Mouse (Mus musculus): ENCODE data around the gene Il11ra1. TPM values are rescaled to one million over a fixed set of nuclear protein-coding genes. Genes with fewer than 3 reads are reported as not detected.
"Not testable (repeated sequence)": the region's sequence is repeated elsewhere in the genome, so short reads cannot be mapped to it uniquely, and the experiment has no call there.

Il11ra1 gene
- polyA plus RNA-seq, 1 experiment from 2014 or later: 184 TPM

- Histone ChIP-seq H3K27ac (ENCODE audit: low read length) (no peak overlapping the region), H3K4me1 (ENCODE audit: insufficient read depth, low read length) (peaks cover 43% of the 10 kb centered on the region), H3K36me3 (ENCODE audit: insufficient read depth, low read length) (no peaks in the 10 kb centered on the region), H3K4me2 (replicated peaks; ENCODE audit: low read depth, low read length) (no peak overlapping the region), H3K9me3 (ENCODE audit: low read length) (no peaks in the 10 kb centered on the region), H3K27me3 (ENCODE audit: insufficient read depth, low read length) (no peaks in the 10 kb centered on the region), H3K9ac (replicated peaks; ENCODE audit: low read length) (no peak overlapping the region), H3K4me3 (ENCODE audit: low read length) (no peak overlapping the region)
- 90% methylated on average over 13 of the region's 13 CpGs for WGBS
- ATAC-seq (ENCODE audit: low FRiP score, low TSS enrichment): no peak
Measured at GRCm38 (mm10) chr4:41757321-41757720, 57.5 kb downstream of the Il11ra1 start.

DNA sequence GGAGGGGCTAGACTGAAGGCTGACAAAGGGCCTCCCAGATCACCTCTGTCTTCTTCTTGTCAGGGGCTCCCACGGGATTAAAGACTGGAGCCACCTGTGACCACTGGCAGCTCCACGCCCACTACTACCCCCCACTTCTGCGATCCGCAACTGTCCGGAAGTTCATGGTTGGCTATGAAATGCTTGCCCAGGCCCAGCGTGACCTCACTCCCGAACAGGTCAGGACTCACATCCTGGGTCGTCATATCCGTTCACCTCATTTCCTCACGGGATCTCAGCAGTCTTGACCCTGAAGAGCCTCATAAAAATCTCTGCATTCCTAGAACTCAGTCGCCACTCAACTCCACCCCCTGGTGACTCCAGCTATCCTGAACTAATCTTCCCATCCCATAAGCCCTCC lies 58.2 kb downstream of the Il11ra1 start:
- WGBS: 36% methylated on average over 11 of the region's 11 CpGs
- no peaks in the 10 kb centered on the region for H3K9me3 ChIP-seq (ENCODE audit: low read length)
- H3K36me3 ChIP-seq (ENCODE audit: insufficient read depth, low read length): no peaks in the 10 kb centered on the region
- no peaks in the 10 kb centered on the region for H3K27me3 ChIP-seq (ENCODE audit: insufficient read depth, low read length)
- no peak overlapping the region for H3K27ac ChIP-seq (ENCODE audit: low read length)
- H3K4me1 ChIP-seq (ENCODE audit: insufficient read depth, low read length): peaks cover 49% of the 10 kb centered on the region
- ATAC-seq (ENCODE audit: low FRiP score, low TSS enrichment): no peak
- no peak overlapping the region for H3K4me3 ChIP-seq (ENCODE audit: low read length)
- no peak overlapping the region for H3K9ac ChIP-seq (replicated peaks; ENCODE audit: low read length)
- no peak overlapping the region for H3K4me2 ChIP-seq (replicated peaks; ENCODE audit: low read depth, low read length)

- Histone ChIP-seq H3K4me2 (replicated peaks; ENCODE audit: low read depth, low read length) (no peak overlapping the region), H3K27ac (ENCODE audit: low read length) (peak overlapping the region; percentile 2; the same call in 1 of the 2 replicates), H3K9me3 (ENCODE audit: low read length) (no peaks in the 10 kb centered on the region), H3K4me1 (ENCODE audit: insufficient read depth, low read length) (peaks cover 49% of the 10 kb centered on the region), H3K4me3 (ENCODE audit: low read length) (no peak overlapping the region), H3K27me3 (ENCODE audit: insufficient read depth, low read length) (no peaks in the 10 kb centered on the region), H3K36me3 (ENCODE audit: insufficient read depth, low read length) (no peaks in the 10 kb centered on the region), H3K9ac (replicated peaks; ENCODE audit: low read length) (no peak overlapping the region)
- 88% methylated on average over 4 of the region's 4 CpGs for WGBS
- ATAC-seq (ENCODE audit: low FRiP score, low TSS enrichment): no peak
Measured at GRCm38 (mm10) chr4:41758701-41759100, 58.9 kb downstream of the Il11ra1 start.

DNA sequence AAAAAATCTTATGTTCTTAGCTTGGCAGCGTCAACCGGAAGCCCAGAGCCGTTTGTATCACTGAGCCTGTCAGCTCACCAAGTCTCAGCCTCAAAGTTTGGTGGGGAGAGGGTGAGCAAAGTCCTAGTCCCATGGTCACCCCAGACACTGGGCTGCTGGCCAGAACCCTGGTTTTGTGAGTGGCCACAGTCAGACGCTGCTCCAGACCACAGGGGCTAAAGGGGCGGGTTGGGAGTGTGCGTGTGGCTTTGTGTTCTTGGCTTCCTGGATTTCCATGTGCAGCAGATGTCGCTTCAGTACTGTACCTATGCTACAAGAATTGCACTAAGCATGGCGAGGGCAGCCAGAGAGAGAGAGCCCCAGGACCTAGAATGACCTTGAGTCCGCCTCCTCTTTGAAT lies 59.4 kb downstream of the Il11ra1 start:
- Histone ChIP-seq H3K4me1 (ENCODE audit: insufficient read depth, low read length) (peaks cover 49% of the 10 kb centered on the region), H3K9ac (replicated peaks; ENCODE audit: low read length) (no peak overlapping the region), H3K9me3 (ENCODE audit: low read length) (no peaks in the 10 kb centered on the region), H3K27ac (ENCODE audit: low read length) (peak overlapping the region; percentile 92; the same call in 1 of the 2 replicates), H3K4me3 (ENCODE audit: low read length) (no peak overlapping the region), H3K27me3 (ENCODE audit: insufficient read depth, low read length) (no peaks in the 10 kb centered on the region), H3K36me3 (ENCODE audit: insufficient read depth, low read length) (no peaks in the 10 kb centered on the region), H3K4me2 (replicated peaks; ENCODE audit: low read depth, low read length) (no peak overlapping the region)
- no peak for ATAC-seq (ENCODE audit: low FRiP score, low TSS enrichment)
- 76% methylated on average over 9 of the region's 9 CpGs for WGBS

- WGBS: 36% methylated on average over 6 of the region's 6 CpGs
- H3K9me3 ChIP-seq (ENCODE audit: low read length): no peaks in the 10 kb centered on the region
- H3K4me1 ChIP-seq (ENCODE audit: insufficient read depth, low read length): peaks cover 47% of the 10 kb centered on the region
- H3K27me3 ChIP-seq (ENCODE audit: insufficient read depth, low read length): no peaks in the 10 kb centered on the region
- peak overlapping the region; percentile 65 for H3K4me2 ChIP-seq (replicated peaks; ENCODE audit: low read depth, low read length)
- peak overlapping the region; percentile 52 for H3K4me3 ChIP-seq (ENCODE audit: low read length)
- no peak for ATAC-seq (ENCODE audit: low FRiP score, low TSS enrichment)
- no peaks in the 10 kb centered on the region for H3K36me3 ChIP-seq (ENCODE audit: insufficient read depth, low read length)
- peak overlapping the region; percentile 92 for H3K27ac ChIP-seq (ENCODE audit: low read length)
- H3K9ac ChIP-seq (replicated peaks; ENCODE audit: low read length): peak overlapping the region; percentile 71
Measured at GRCm38 (mm10) chr4:41759656-41760287, 60.0 kb downstream of the Il11ra1 start.

DNA sequence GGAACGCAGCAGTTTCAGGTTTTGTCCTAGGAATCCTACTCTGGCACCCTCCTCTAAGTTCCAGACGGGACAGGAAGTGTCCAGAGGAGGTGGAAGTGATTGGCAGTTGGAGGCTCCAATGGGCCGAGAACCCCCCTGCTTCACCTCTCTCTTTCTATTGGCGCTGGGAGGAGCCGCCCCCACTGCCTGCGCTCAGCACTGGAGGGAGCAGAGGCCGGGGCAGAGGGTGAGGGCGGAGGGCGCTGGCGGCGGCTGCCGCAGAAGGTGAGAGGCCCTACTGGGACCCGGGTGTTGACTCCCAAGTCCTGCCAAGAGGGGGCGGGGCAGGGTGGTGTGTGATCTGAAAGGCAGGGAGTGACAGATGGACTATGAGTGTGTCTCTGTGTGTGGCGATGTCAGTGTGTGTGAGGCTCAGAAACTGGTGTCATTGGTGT lies 60.5 kb downstream of the Il11ra1 start:
- ATAC-seq (ENCODE audit: low FRiP score, low TSS enrichment): peak; percentile 93
- peak overlapping the region; percentile 52 for H3K4me3 ChIP-seq (ENCODE audit: low read length)
- H3K4me1 ChIP-seq (ENCODE audit: insufficient read depth, low read length): peaks cover 44% of the 10 kb centered on the region
- H3K27ac ChIP-seq (ENCODE audit: low read length): peak overlapping the region; percentile 92
- peak overlapping the region; percentile 71 for H3K9ac ChIP-seq (replicated peaks; ENCODE audit: low read length)
- no peaks in the 10 kb centered on the region for H3K27me3 ChIP-seq (ENCODE audit: insufficient read depth, low read length)
- H3K36me3 ChIP-seq (ENCODE audit: insufficient read depth, low read length): no peaks in the 10 kb centered on the region
- WGBS: 1% methylated on average over 15 of the region's 15 CpGs
- peak overlapping the region; percentile 65 for H3K4me2 ChIP-seq (replicated peaks; ENCODE audit: low read depth, low read length)
- no peaks in the 10 kb centered on the region for H3K9me3 ChIP-seq (ENCODE audit: low read length)

- Histone ChIP-seq H3K4me1 (ENCODE audit: insufficient read depth, low read length) (peaks cover 44% of the 10 kb centered on the region), H3K27me3 (ENCODE audit: insufficient read depth, low read length) (no peaks in the 10 kb centered on the region), H3K27ac (ENCODE audit: low read length) (peak overlapping the region; percentile 92), H3K4me2 (replicated peaks; ENCODE audit: low read depth, low read length) (peak overlapping the region; percentile 65), H3K36me3 (ENCODE audit: insufficient read depth, low read length) (no peaks in the 10 kb centered on the region), H3K9ac (replicated peaks; ENCODE audit: low read length) (peak overlapping the region; percentile 71), H3K4me3 (ENCODE audit: low read length) (peak overlapping the region; percentile 52), H3K9me3 (ENCODE audit: low read length) (no peaks in the 10 kb centered on the region)
- peak; percentile 19 for ATAC-seq (ENCODE audit: low FRiP score, low TSS enrichment)
- WGBS: 63% methylated on average over 4 of the region's 4 CpGs
Measured at GRCm38 (mm10) chr4:41760911-41761310, 61.1 kb downstream of the Il11ra1 start.

- no peak for ATAC-seq (ENCODE audit: low FRiP score, low TSS enrichment)
- peak overlapping the region; percentile 65 for H3K4me2 ChIP-seq (replicated peaks; ENCODE audit: low read depth, low read length)
- H3K9me3 ChIP-seq (ENCODE audit: low read length): no peaks in the 10 kb centered on the region
- no peaks in the 10 kb centered on the region for H3K36me3 ChIP-seq (ENCODE audit: insufficient read depth, low read length)
- H3K4me1 ChIP-seq (ENCODE audit: insufficient read depth, low read length): peaks cover 38% of the 10 kb centered on the region
- H3K27me3 ChIP-seq (ENCODE audit: insufficient read depth, low read length): no peaks in the 10 kb centered on the region
- peak overlapping the region; percentile 71 for H3K9ac ChIP-seq (replicated peaks; ENCODE audit: low read length)
- peak overlapping the region; percentile 92 for H3K27ac ChIP-seq (ENCODE audit: low read length)
- peak overlapping the region; percentile 52 for H3K4me3 ChIP-seq (ENCODE audit: low read length)
Measured at GRCm38 (mm10) chr4:41761680-41762079, 61.9 kb downstream of the Il11ra1 start.

GRCm38 (mm10) chr4:41762099-41762687 lies 62.4 kb downstream of the Il11ra1 start:
- H3K36me3 ChIP-seq (ENCODE audit: insufficient read depth, low read length): no peaks in the 10 kb centered on the region
- no peaks in the 10 kb centered on the region for H3K27me3 ChIP-seq (ENCODE audit: insufficient read depth, low read length)
- peaks cover 38% of the 10 kb centered on the region for H3K4me1 ChIP-seq (ENCODE audit: insufficient read depth, low read length)
- H3K9me3 ChIP-seq (ENCODE audit: low read length): no peaks in the 10 kb centered on the region
- 31% methylated on average over 8 of the region's 8 CpGs for WGBS
- peak overlapping the region; percentile 71 for H3K9ac ChIP-seq (replicated peaks; ENCODE audit: low read length)
- peak overlapping the region; percentile 92 for H3K27ac ChIP-seq (ENCODE audit: low read length)
- H3K4me3 ChIP-seq (ENCODE audit: low read length): peak overlapping the region; percentile 52
- H3K4me2 ChIP-seq (replicated peaks; ENCODE audit: low read depth, low read length): peak overlapping the region; percentile 65
- peak; percentile 60 for ATAC-seq (ENCODE audit: low FRiP score, low TSS enrichment)

DNA sequence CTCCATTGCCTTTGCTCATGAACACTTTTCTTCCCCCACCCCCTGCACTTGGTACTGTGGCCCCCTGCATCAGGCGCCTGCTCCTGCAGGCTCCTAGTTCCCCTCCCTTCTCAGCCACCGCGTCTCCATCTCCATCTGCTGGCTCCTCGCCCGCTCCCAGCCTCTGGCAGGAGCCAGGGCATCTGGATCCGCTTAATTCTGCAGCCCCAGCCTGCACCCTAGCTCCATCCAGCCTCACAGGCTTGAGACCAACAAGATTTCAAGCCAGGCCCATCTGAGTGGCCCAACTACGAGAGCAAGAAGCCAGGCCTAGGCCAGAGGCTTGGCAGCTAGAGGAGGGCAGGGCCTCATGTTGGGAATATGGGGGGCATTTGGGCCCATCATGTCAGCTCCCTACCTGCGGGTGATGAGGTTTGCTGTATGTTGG lies 62.9 kb downstream of the Il11ra1 start:
- peak overlapping the region; percentile 92 for H3K27ac ChIP-seq (ENCODE audit: low read length)
- H3K4me1 ChIP-seq (ENCODE audit: insufficient read depth, low read length): peaks cover 37% of the 10 kb centered on the region
- peak overlapping the region; percentile 65 for H3K4me2 ChIP-seq (replicated peaks; ENCODE audit: low read depth, low read length)
- WGBS: 34% methylated on average over 8 of the region's 8 CpGs
- peak overlapping the region; percentile 52 for H3K4me3 ChIP-seq (ENCODE audit: low read length)
- H3K9ac ChIP-seq (replicated peaks; ENCODE audit: low read length): peak overlapping the region; percentile 71
- not testable (repeated sequence) for ATAC-seq (ENCODE audit: low FRiP score, low TSS enrichment); H3K27me3 ChIP-seq (ENCODE audit: insufficient read depth, low read length); H3K9me3 ChIP-seq (ENCODE audit: low read length); H3K36me3 ChIP-seq (ENCODE audit: insufficient read depth, low read length)

Measured in kidney, embryonic 16.5 days (tissue).